Mouse (Mus musculus) spleen, adult 2 months (tissue): ENCODE results near the gene Topors.

Experiments
- CTCF ChIP-seq: fragments of 200-500 bp; IDR thresholded peaks from 2 replicates; pipeline ENCODE4 v1.5.1; 2011; ENCODE audit warnings: mild to moderate bottlenecking, inconsistent platforms; ENCODE audit not compliant: insufficient read depth, insufficient read length, insufficient replicate concordance; ENCODE audit errors: extremely low read depth
- POLR2A ChIP-seq: fragments of 200-500 bp; IDR thresholded peaks from 2 replicates; pipeline ENCODE4 v1.6.1; 2011; ENCODE audit warnings: low read depth, low read length, inconsistent platforms

GRCm38 (mm10) chr4:40310796-40311383 lies 41.2 kb upstream of the Topors start:
- TF ChIP-seq POLR2A: no peak
- no peak for TF ChIP-seq CTCF
